Mouse (Mus musculus): ENCODE data around the gene Gm49336.
A peak's percentile ranks its signal among the peaks of the same experiment; 100 is the strongest.

The Gm49336 gene

GRCm38 (mm10) chr14:60251281-60252003 lies at the start of gene Gm49336, which contains the start of gene Nupl1:
TSS of gene Gm49336 (minus strand) at chr14:60251507.
TSS of gene Nupl1 (minus strand) at chr14:60251431.
- DNase-seq (ENCODE audit: low read depth, low spot score): peak; percentile 95

- no peak for DNase-seq (ENCODE audit: low read depth, low spot score)
Observed at GRCm38 (mm10) chr14:60301024-60301423, 49.7 kb upstream of the Gm49336 start.

GRCm38 (mm10) chr14:60300224-60300991 lies 49.1 kb upstream of the Gm49336 start:
- DNase-seq (ENCODE audit: low read depth, low spot score): no peak

- DNase-seq (ENCODE audit: low read depth, low spot score): no peak
Observed at GRCm38 (mm10) chr14:60295531-60295930, 44.2 kb upstream of the Gm49336 start.

- no peak for DNase-seq (ENCODE audit: low read depth, low spot score)
Observed at GRCm38 (mm10) chr14:60290363-60290762, 39.1 kb upstream of the Gm49336 start.

DNA sequence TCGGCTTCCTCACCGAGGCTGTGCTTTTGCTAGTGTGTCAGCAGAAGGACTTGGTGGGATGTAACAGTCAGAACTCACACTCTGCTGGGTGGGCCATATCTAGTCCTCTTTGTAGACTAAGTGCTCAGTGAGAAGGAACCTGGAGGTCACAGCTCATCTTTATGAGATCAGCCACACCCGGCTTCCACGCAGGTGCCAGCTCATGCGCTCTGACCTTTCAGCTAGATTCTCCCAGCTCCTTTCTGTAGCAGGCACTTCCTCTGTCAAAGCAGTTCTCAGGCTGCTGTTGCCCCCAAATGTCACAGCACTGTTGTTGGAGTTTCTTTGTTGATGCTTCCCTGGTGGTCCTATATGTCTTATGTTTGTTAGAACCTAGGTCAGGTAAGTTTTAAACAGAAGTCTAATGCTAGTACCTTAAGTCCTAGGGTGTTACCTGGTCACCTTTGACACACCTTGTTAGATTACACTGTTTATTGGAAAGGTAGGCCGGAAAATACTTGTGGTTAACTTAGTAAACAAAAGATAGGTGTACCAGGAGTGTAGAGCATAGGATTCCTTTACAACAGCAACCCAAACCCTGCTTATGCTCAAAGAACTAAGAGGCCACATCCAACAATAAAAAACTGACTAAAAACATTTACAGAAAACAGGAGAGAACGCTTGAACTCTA lies 35.0 kb upstream of the Gm49336 start:
- no peak for DNase-seq (ENCODE audit: low read depth, low spot score)

- no peak for DNase-seq (ENCODE audit: low read depth, low spot score)
Observed at GRCm38 (mm10) chr14:60275301-60276276, 24.3 kb upstream of the Gm49336 start.

GRCm38 (mm10) chr14:60273346-60273745 lies 22.0 kb upstream of the Gm49336 start:
- DNase-seq (ENCODE audit: low read depth, low spot score): no peak

GRCm38 (mm10) chr14:60269333-60269732 lies 18.0 kb upstream of the Gm49336 start:
- DNase-seq (ENCODE audit: low read depth, low spot score): no peak

- peak; percentile 95 for DNase-seq (ENCODE audit: low read depth, low spot score)
Observed at GRCm38 (mm10) chr14:60264990-60265876, 13.9 kb upstream of the Gm49336 start, which contains the start of gene Mtmr6. TSS of gene Mtmr6 (plus strand) at chr14:60265228.

DNA sequence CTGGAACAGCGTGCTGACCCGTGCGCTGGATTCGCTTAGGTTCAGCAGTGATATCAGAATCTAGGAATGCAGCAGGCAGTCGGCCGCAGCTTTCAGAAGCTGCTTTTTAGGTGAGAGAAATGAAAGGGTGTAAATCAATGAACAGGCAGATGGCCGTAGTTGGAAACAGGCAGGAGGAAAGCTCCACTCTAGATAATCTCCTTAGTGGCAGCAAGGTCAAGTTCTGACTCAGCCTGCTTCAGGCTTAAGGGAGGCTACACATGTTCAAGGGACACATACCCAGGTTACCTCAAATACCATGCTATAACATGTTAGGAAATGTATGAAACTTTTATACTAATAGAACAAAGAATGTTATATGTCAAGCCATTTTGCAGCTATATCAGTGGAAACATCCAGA lies 11.0 kb upstream of the Gm49336 start:
- DNase-seq (ENCODE audit: low read depth, low spot score): no peak

- DNase-seq (ENCODE audit: low read depth, low spot score): no peak
Observed at GRCm38 (mm10) chr14:60257851-60258250, 6.5 kb upstream of the Gm49336 start.

GRCm38 (mm10) chr14:60257101-60257500 lies 5.8 kb upstream of the Gm49336 start:
- no peak for DNase-seq (ENCODE audit: low read depth, low spot score)

DNA sequence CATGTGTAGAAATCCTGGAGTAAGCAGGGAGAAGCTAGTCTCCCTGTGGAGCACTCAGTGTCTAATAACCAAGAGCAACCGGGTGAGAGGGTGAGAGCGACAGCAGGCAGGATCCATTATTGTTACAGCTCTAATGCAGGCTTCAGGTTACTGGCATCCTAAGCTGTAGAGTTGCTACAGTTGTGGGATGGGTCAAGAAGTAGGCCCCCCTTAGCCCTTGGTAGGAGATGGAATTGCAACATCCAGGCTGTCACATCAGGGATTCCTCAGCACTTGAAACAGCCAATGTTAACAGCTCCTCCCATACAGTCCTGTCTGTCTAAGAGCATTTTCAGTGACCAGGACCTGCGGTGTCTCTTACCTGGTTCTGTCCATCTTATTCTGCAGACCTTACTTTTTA lies 5.0 kb upstream of the Gm49336 start:
- peak; percentile 36 for DNase-seq (ENCODE audit: low read depth, low spot score)

- DNase-seq (ENCODE audit: low read depth, low spot score): no peak
Observed at GRCm38 (mm10) chr14:60254774-60255173, 3.5 kb upstream of the Gm49336 start.

GRCm38 (mm10) chr14:60253466-60253865 lies 2.2 kb upstream of the Gm49336 start:
- DNase-seq (ENCODE audit: low read depth, low spot score): no peak

DNA sequence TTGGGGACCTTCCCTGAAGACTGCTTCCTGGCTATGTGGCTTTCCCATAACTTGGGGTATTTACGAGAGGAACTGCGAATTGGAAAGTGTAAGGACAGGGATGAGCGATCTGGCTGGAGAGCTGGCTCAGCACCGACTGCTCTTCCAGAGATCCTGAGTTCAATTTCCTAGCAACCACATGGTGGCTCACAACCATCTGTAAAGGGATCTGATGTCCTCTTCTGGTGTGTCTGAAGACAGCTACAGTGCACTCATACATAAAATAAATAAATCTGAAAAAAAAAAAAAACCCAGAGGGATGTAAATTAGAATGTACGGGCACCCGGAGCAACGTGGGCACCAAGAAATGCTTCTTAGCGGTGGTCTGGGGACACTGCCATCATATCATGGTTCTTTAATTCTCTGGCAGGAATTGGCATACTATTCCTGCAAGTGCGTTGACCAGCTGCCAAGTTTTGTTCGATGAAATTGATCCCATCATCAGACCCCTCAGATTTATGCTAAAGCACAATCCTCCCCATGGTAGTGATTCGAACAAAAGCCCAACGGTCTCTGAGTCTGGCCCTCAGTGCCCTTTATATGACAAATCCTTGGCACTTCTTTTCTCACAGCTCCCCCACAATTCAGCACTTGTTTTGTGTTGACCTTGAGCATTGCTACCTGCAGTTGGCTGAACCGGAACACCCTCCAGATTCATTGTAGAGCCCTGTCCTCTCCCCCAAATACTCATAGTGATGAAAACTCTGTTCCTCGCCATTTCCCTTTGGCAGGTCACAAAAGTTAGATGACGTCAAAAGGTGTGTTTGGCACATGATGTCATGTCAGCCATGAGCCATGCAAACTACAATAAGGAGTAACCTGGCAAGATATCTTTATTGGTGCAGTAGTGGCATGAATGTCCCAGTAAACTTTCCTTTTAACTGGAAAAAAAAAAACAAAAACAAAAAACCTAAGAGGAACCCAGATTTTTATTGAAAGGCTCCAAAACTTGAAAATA lies 995 bp upstream of the Gm49336 start:
- no peak for DNase-seq (ENCODE audit: low read depth, low spot score)

- DNase-seq (ENCODE audit: low read depth, low spot score): peak; percentile 28
Observed at GRCm38 (mm10) chr14:60250879-60251278, 428 bp downstream of the Gm49336 start.

DNA sequence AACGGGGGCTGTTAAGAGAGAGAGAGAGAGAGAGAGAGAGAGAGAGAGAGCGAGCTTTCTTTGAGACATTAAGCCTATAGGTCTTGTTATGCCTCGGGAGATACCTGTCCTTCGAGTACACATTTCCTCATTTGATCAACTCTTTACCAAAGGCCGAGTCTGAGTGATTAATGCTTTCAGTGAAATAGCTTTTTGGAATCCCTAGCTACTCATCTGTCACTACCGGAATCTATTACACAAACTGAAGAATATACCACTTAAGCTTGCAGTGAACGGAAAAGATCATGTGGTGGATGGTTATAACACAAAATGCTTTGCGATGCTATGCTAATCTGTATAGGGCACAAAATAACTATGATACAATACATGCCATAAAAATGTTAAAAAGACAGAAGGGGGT lies 941 bp downstream of the Gm49336 start:
- DNase-seq (ENCODE audit: low read depth, low spot score): no peak

Data from WW6 (cell line).